Mouse (Mus musculus) granulocyte monocyte progenitor cell, adult 5-6 weeks (primary cell): ENCODE data around the gene Mrpl4. TPM values are rescaled to one million over a fixed set of nuclear protein-coding genes. Genes with fewer than 3 reads are reported as not detected.

Experiments
- ATAC-seq: replicated peaks from 2 replicates; pipeline ENCODE4 v1.8.0; 2016; ENCODE audit warnings: mild to moderate bottlenecking, moderate TSS enrichment, inconsistent platforms; ENCODE audit not compliant: poor library complexity, severe bottlenecking
- total RNA-seq, 2 experiments: library from RNA; stranded (forward) in 1 of 2; stranded (reverse) in 1 of 2; fragments of 200-712, 200-1000 nt in 1 of 2; fragments of >200 nt in 1 of 2; fragmentation: Nextera tagmentation in 1 of 2; gene quantifications; 2 replicates each; pipeline ENCODE4 v1.2.3; 2014 to 2017

Gene Mrpl4
- total RNA-seq, 2 experiments from 2014 or later = 44.8 to 46.0 TPM

DNA sequence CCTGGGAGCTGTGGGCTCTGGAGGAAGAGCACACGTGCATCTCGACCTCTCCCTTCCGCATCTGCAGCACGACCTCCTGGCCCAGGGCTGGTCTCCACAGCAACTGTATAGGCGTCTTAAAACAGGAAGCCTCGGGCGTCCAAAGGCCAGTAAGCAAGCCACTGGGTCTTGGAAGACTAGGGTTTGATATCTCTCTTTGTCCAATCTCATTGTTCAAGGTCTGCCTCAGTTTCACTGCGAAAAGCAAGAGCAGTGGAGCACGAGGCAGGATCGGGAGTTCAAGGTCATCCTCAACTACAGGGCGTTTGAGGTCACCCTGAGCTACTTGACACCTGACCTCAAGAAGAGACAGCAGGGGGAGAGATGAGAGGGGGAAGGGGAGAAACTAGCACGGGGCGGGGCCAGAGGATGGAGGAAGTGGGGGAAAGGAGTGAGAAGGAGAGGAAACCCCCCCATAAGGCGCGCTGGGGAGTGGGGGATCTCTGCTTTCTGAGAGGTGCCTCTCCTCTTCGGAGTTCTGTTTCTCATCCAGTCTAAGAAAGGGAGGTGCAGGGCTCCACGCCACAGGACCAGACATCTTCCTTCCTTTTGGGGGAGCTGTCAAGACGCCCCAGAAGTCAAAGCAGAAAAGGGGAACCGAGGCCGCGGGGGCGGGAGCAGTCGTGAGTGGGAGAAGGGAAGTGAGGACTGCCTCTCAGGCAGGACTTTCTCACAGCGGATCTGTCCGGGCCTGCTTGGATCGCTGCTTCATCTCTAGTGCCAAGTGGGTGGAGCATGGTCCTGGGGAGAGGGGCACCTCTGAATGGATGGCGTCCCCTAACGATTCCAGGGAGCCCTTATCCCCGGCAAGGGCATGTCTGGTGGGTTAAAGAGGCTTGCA, 12.4 kb downstream of the Mrpl4 start:
- ATAC-seq = peak; percentile 75

DNA sequence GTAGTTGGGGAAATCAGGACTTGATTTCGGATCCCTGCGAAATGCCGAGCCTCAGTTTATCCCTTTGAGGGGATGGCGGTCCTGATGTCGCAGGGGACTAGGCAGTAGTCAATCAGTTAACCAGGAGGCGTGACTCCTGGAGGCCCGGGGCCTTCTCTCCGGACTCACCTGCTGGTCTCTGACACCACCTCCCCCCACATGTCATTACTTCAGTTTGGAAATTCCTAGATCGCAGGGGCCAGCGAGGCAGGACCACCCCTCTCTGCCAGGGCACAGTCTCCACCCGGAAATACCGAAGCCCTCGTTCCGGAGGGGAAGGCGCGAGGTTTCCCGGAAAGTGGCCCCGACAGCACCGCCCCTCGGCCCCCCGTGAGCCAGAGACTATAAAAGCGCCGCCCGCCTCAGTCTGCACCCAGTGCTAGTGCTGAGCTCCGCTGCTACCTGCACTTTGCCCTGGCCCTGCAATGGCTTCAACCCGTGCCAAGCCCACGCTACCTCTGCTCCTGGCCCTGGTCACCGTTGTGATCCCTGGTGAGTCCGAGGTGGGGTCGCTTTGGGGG, 13.1 kb downstream of the Mrpl4 start, which contains the start of gene Icam1:
Gene Icam1, plus strand, starts transcription at position 415 of the 560 bp plus-strand sequence.
- peak; percentile 52 for ATAC-seq

DNA sequence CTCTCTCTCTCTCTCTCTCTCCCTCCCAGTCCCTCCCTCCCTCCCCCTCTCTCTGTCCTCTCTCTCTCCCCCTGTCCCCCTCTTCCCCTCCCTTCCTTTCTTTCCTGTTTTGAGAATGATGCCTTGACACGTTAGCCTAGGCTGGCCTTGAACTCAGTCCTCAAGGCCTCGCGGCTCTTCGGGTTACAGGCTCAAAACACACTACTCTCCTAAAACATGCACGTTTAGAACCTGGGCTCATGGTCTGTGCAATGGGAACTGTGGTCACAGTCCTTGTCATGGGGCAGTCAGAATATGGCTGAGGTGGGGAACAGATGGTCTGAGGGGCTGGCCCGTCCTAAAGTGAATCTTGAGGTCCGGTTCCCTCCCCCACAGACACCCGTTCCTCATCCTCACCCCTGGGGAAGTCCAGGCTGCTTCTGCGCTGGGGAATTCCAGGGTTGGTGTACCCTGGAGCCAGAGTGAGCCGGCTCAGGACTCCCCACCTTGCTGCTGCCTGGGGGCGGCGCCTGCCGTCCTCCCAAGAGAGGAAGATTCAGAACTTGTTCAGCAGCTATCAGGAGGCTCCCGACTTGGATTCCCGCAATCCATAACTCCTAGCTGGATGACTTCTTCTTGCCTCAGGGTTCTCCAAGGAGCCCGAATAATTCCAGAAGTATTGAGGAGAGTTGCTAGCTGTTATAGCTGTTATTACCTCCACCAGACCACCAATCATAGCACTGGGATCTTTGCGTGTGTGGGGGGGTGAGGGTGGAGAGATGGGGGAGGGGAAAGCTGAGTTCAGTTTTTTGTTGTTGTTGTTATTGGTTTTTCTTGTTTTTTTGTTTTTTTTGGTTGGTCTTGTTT, 14.0 kb downstream of the Mrpl4 start:
- ATAC-seq = peak; percentile 28

DNA sequence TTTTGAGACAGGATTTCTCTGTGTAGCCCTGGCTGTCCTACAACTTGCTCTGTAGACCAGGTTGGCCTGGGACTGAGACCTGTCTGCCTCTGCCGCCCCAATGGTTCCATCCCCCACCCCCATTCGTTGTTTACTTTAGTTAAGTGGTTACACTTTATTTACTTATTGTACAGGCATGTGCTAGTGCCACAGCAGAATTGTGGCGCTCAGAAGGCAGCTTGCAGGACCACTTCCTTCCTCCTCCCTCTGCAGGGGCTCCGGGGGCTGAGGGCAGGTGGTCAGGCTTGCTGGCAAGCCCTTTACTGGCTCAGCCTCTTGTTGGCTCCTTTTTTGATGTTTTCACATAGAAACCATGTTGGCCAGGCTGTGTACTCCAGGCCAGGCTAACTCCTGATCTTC, 14.6 kb downstream of the Mrpl4 start:
- no peak for ATAC-seq

DNA sequence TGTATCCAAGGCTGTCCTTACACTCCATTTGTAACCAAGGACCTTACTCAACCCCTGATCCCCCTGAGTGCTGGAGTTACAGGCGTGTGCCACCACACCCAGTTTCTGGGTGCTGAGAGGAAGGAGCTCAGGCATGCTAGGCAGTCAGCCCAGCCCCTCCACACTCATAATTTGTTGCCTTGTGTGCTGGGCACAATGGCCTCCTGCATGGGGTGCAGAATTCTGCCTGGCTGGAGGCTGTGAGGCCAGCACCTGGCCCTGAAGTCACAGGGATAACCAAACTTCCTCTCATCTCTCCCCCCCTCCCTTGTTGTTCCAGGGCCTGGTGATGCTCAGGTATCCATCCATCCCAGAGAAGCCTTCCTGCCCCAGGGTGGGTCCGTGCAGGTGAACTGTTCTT, 16.1 kb downstream of the Mrpl4 start:
- ATAC-seq = no peak

DNA sequence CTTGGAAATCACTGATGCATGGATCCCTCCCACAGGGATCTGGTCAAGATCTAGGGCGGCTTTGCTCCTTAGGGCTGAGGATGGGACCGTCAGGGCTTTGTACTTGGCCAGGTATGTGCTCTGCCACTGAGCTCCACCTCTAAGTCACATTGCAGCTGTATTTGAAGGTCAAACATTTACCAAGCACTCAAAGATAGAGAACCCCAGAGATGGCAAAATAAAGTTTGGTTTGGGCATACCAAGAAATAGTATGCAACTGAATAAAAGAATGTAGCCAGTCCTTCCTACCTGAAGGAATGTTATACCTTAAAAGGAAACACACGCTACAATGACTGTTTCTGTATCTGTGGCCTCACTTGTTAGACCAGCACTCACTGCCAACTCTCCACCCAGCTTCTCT, 18.8 kb downstream of the Mrpl4 start:
- no peak for ATAC-seq

DNA sequence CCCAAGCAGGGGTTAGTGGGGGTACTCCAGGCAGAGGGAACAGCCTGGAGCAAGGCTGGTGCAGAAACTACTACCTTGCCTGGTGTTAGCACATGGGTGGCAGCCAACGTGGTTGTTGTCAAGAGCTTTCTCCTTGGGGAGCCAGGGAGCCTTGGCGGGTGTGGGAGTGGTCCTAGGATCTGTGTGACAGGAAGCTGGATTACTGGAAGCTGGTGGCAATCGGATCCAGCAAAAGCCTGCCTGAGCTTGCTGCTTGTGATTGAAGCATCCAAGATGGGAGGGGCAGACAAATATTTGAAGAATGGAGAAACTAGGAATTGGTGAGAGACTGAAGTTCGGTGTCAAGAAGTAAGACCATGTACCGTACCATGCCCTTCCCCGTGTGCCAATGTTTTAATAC, 19.8 kb downstream of the Mrpl4 start:
- no peak for ATAC-seq

DNA sequence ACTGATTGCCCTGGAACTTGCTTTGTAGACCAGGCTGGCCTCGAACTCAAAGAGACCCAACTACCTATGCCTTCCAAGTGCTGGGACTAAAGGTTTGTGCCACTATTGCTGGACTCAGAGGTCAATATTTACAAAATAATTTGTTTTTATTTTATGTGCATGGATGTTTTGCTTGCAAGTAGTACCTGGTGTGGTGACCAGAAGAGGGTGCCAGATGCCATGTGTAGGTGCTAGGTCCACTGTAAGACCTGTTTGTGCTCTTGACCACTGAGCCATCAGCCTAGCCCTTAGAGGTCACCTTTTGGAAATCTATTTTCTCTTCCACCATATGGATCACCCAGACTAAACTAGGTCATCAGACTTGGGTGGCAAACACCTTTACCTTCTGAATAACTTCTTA, 20.2 kb downstream of the Mrpl4 start:
- ATAC-seq = no peak

DNA sequence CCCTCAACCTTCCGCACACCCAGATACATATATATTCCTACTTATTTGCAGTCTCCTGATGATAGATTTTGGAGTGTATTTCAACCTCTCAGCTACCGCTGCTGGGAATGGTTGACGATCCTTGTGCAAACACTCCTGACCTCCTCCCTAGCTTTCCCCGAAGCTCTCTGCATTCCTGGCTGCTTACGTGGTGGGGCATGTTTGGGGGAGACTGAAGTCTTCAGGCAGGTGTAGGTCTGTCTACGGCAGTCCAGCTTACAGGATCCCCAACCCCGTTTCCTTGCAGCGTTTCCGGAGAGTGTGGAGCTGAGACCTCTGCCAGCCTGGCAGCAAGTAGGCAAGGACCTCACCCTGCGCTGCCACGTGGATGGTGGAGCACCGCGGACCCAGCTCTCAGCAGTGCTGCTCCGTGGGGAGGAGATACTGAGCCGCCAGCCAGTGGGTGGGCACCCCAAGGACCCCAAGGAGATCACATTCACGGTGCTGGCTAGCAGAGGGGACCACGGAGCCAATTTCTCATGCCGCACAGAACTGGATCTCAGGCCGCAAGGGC, 22.8 kb downstream of the Mrpl4 start:
- ATAC-seq = no peak

DNA sequence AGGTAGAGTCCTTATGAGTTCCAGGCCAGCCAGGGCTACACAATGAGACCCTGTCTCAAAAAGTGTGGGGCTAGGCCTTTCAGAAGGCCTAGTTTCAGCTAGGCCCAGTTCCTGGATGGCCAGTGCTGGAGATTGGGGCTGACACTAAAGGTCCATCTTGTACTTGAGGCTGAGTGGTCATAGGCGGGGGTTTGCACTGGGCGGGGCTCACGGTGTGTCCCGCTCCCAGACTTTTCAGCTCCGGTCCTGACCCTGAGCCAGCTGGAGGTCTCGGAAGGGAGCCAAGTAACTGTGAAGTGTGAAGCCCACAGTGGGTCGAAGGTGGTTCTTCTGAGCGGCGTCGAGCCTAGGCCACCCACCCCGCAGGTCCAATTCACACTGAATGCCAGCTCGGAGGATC, 24.3 kb downstream of the Mrpl4 start:
- ATAC-seq = no peak

DNA sequence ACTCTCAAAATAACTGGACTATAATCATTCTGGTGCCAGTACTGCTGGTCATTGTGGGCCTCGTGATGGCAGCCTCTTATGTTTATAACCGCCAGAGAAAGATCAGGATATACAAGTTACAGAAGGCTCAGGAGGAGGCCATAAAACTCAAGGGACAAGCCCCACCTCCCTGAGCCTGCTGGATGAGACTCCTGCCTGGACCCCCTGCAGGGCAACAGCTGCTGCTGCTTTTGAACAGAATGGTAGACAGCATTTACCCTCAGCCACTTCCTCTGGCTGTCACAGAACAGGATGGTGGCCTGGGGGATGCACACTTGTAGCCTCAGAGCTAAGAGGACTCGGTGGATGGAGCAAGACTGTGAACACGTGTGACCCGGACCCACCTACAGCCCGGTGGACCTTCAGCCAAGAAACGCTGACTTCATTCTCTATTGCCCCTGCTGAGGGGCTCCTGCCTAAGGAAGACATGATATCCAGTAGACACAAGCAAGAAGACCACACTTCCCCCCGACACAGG, 25.3 kb downstream of the Mrpl4 start:
- ATAC-seq = no peak

DNA sequence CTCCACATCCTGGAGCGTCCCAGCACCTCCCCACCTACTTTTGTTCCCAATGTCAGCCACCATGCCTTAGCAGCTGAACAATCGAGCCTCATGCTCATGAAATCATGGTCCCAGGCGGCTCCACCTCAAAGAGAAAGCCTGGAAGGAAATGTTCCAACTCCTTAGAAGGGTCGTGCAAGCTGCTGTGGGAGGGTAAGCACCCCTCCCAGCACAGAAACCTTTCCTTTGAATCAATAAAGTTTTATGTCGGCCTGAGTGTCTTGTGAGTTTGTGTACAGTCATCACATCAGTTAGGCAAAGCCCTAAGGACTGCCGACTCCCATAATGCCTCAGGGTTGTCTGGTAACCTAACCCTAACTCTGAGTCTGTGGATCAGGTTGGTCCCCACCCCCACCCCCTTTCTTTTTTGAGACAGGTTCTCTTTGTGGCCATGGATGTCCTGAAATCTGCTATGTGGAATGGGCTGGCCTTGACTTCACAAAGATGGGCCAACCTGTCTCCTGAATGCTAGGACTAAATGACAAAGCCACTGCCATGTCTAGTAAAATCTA, 26.1 kb downstream of the Mrpl4 start:
- ATAC-seq = no peak

DNA sequence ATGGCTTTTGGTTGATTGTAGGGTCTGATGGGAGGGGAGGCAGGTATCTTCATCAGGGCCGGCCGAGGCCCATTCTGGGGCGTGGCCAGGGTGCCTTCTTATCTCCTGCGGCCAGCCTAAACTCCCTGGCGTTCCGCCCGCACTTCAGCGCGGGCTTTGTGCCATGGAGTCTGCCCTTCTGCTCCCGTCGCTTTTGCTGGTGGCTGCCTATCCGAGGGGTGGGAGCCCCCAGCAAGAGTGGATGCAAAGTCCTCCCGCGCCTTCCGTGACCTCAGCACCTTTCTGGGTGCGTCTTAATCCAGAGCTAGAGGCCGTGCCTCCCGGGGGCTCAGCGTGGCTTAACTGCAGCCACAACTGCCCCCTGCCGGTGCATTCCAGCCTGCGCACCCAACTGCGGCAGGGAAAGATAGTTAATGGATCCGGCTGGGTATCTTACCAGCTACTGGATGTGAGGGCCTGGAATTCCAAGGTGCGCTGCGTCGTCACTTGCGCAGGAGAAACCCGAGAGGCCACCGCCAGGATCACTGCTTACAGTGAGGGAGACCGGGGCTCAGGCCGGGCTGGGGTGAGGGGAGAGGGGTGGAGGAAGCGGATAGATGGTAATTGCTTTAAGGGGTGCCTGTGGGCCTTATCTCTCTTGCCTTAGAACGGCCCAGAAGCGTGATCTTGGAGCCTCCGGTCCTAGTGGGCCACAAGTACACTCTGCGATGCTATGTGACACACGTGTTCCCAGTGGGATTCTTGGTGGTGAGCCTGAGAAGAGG, 26.9 kb downstream of the Mrpl4 start, which contains the start of gene Icam4:
Gene Icam4, plus strand, starts transcription at position 83 of the 764 bp plus-strand sequence.
- peak; percentile 51 for ATAC-seq

DNA sequence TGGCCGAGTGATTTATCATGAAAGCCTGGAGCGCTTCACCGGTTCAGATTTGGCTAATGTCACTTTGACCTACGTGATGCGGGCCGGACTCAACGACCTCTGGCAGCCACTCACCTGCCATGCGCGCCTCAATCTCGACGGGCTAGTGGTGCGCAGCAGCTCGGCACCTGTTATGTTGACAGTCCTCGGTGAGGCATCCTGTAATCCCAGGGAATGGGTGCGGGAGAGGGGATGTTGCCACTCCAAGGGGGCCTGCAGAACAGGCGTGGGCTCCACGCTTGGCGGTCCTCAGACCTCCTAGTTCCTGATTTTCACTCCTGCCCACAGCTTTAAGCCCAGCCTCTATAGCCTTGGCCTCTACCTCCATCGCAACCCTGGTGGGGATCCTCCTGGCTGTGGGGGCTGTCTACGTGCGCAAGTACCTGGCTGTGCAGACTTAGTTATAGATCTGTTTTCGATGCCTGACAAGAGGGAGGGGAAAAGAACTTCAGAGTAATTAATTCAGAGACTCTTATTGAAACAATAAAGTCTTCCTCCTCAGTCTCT, 27.6 kb downstream of the Mrpl4 start:
- ATAC-seq = peak; percentile 15; the same call in 1 of the 2 replicates

DNA sequence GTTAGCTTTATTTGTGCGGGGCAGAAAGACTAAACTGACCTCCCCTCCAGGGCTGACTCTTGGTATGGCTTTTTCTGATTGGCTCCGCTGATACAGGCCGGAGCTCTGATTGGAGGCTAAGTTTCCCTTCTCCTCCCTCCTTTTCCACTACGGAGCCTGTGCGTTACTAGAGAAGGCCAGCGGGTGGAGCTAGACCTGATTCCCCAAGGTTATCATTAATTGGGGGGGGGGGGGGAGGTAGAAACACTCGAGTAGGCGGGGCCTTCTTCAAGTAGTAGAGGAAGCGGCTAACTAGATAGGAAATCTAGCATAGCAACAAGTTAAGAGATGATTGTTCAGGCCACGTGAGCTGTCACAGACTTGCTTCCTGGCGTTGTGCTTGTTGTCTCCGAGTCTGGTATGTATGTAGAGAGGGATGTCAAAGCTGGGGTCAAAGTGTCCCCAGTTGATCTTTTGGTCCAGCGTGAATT, 28.3 kb downstream of the Mrpl4 start:
- ATAC-seq = peak; percentile 62

DNA sequence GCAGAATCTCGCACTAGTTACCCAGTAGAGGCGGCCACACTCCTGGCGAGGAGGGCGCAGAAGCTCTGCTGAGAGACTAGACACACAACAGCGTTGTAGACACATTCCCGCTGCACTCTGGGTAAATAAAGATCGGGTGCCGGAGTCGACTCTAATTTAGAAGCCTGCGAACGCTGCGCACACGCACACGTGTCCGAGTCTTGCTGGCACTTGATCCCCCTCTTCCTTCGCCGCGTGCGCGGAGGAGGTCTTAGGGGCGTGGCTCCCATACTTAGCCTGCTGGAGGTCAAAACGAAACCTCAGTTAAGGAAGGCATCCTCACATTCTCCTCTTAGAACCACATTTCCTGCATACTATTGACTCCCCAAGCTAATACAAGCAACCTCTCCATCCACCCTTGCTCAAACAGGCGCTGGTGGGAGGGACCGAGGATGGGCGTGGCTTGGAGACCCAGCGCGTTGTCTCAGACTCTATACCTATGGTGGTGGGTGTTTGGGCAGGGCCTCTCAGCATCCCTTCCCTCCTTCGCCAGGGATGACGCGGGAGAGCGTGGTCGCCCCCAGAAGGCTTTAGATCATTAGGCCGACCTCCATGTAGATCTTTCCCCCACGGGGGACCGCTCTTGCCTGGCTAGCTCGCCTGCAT, 28.8 kb downstream of the Mrpl4 start:
- ATAC-seq = peak; percentile 31

DNA sequence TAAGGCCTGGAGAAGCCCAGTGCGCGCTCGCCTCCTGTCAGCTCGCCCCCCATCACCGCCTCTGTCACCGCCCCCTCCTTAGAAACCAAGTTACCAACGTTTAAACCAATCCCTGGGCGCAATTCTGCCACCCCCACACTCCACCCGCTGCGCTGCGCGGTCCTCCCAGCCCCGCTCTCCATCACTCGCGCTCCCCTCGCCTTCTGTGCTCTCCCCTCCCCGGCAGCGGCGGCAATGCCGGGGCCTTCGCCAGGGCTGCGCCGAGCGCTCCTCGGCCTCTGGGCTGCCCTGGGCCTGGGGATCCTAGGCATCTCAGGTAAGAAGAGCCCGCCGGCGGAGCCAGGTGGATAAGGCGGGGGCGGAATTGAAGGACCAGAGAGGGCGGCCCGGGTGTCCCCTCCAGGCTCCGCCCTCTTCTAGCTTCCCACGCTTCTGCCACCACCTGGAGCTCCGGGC, 29.4 kb downstream of the Mrpl4 start, which contains the start of gene Icam5:
Gene Icam5, plus strand, starts transcription at position 178 of the 456 bp plus-strand sequence.
- no peak for ATAC-seq

DNA sequence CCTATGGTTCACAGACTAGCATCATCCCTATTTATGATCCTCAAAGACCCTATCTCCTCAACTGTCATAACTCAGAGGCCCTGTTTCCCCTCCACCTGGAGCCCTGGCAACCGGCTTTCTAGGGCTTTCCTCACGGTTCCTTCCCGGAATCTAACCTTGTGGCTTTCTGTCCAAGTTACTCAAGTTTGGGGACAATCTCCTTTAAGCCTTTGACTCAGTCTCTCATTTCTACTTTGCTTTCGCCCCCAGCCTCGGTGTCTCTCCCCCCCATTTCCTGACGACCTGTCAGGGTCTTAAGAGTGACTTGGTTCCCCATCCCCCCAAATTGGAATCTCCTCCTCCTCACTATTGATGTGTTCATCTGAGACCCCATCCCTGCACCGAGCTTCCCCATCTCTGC, 30.0 kb downstream of the Mrpl4 start:
- no peak for ATAC-seq
